Mouse (Mus musculus) left cerebral cortex, postnatal 36 days (tissue): Measurements from ENCODE around the gene Neurl1a. TPM values are rescaled to one million over a fixed set of nuclear protein-coding genes. Genes with fewer than 3 reads are reported as not detected.

Experiments used
- DNase-seq, 2 experiments: peaks; one replicate each; pipeline ENCODE4 v3.0.0; 2021 to 2022; ENCODE audit warnings: low spot score in 2 of 2, mixed read lengths in 1 of 2
- intact Hi-C: fragments of 180-260 bp; cut with DNase I; formaldehyde crosslinking; loops from one replicate; pipeline ENCODE4 v1.15.1; 2025
- total RNA-seq, 2 experiments: library from RNA; stranded (reverse); gene quantifications; 2 replicates each; pipeline ENCODE4 v1.2.3; 2021

The Neurl1a gene
- total RNA-seq, 2 experiments from 2014 or later = 201 to 207 TPM

DNA sequence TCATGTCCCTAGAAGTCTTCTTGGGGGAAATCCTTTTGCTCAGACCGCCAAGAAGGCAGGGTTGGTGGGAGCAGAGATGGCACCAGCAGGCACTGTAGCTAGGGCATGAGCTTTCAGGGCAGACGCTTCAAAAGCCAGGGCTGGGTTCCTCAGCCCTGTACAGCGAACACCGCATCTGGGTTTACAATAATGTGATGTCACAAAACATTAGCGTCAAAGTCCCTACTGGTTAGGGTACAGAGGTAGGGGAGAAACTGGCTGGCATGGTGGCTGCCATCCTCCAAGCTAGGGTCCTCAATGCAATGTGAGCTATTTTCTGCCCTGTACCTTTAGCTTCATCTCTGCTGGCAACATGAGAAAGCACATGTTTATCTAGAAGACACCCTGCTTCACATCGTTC lies 24.4 kb downstream of the Neurl1a start:
- intact Hi-C loops = no loop called here

DNA sequence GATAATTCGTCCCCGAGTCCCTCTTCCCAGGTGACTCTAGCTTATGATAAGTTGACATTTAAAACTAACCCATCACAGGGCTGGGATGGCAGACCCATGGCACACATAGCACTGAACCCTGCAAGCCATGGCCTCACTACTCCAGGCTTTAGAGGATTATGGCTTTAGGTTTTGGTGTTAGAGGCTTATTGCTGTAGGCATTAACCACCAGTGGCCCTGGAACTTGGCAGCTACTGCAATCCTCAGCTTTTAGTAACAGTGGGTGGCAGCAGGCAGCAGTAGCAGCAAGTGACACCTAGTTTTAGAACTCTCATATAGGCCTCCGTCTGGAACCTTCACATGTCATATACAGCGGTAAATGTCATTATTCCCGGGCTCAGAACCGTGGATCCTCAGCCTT lies 26.0 kb downstream of the Neurl1a start:
- intact Hi-C loops = no loop called here
- peak; percentile 54 to 59 for DNase-seq

More for the DNA sequence above, 24.4 kb downstream of the Neurl1a start:
- DNase-seq = no peak

DNA sequence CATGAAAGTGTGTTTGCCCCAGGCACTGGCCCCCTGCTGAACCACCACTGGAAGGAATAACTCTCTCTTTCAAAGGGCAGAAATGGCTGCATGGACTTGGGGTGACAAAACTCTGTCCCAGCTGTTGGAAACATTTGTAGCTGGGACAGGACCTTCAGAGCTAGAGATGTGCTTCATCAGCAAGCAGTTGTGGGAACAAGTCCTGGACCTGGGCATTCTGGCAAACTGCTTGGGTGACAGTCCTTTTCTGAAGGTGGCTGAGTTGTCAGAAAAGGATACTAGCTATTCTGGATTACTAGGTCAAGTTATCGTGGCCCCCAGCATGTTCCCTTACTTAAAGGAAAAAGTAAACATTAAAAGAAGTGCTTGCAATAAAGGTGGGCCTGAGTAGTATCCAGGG lies 27.5 kb downstream of the Neurl1a start:
- DNase-seq = no peak
- intact Hi-C loops = no loop called here

DNA sequence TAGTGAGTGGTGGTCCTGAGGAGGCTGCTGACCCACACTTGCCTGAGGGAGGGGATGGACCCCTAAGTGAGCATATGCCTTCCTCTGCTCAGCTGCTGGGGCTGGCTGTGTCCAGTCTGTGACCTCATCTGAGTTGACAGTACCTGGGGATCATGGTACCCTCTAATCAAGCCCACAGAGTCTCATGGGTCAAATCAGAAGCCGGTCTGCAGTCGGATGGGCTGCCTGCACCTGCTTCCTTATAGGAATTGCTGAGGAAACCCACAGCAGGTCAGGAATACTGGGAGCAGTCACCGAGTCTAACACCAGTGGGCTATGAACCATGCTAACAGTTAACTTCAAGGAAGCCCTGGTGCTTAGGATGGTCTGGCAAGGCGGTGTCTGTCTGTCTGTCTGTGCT lies 31.8 kb downstream of the Neurl1a start:
- intact Hi-C loops = no loop called here

DNA sequence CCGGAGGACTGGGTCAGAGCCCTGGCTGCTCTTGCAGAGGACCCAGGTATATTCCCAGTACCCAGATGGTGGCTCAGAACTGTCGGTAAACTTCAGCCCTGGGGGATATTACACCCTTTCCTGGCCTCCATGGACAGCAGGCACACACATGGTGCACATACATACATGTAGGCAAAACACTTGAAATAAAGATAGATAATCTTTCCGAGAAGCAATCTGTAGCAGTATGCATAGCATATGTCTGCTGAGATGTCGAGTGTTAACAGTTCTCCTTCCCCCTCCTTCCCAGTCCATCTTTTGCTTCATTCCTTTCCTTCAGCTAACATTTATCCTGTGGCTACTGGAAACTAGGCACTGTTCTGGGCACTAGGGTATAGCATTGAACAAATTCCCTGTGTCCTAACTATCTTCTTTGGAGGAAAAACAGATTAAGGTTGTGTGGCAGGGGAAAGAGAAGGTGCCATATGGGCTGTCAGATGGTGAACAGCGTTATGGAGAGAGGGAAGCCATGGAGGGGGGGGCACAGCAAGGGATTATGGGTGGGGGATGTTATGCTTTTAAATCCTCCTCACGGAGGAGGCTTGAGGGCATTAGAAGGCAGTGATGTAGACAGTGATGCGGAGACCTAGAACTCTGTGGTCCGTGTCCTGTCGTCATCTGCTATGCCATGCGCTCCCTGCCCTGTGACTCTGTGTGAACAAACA lies 33.1 kb downstream of the Neurl1a start:
- intact Hi-C loops = no loop called here
- DNase-seq = peak; percentile 39 to 41

More for the DNA sequence above, 31.8 kb downstream of the Neurl1a start:
- DNase-seq = no peak

DNA sequence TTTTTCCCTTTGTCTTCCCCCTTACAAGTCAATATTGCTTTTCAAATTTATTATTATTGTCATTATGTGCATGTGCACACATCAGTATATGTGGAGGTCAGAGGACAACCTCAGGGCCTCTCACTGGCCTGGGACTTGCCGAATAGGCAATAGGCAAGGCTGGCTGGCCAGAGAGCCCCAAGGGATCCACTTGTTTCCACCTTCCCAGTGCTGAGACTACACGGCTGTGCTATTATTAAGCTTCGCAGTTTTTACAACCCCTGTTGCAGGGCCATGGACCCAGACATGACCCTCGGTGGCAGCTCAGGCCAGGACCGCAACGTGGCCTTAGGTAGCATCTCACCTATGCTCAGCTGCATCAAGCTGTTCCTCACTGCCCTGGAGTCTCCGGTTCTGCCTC lies 33.8 kb downstream of the Neurl1a start:
- no peak for DNase-seq
- intact Hi-C loops = no loop called here

DNA sequence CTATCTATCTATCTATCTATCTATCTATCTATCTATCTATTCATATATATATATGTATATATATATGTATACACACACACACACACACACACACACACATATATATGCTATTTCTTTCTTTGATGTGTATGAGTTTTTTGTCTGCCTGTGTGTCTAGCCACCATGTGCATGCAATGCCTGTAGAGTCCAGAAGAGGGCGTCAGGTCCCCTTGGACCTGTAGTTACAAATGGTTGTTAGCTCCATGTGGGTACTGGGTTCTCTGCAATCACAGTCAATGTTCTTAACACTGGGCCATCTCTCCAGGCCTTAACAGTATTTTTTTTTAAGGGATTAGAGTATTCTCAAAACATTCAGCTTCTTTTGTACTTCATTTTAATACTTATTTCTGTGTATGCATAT lies 34.9 kb downstream of the Neurl1a start:
- DNase-seq = no peak
- intact Hi-C loops = no loop called here

DNA sequence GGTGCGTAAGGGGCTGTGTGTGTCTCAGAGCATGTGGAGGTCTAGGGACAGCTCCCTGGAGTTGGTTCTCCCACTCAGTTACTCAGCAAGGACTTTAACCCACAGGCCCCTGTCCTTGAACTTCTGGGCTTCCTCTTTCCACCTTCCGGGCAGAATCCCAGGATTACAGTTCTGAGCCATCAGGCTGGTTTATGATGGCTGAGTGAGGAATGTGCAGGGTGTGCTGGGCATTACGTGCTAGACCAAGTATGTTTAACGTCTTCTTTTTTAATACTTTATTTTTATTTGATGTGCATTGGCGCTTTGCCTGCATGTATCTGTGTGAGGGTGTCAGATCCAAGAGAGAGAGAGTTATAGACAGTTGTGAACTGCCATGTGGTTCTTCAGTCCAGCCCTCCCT lies 38.1 kb downstream of the Neurl1a start:
- intact Hi-C loops = no loop called here
- no peak for DNase-seq

DNA sequence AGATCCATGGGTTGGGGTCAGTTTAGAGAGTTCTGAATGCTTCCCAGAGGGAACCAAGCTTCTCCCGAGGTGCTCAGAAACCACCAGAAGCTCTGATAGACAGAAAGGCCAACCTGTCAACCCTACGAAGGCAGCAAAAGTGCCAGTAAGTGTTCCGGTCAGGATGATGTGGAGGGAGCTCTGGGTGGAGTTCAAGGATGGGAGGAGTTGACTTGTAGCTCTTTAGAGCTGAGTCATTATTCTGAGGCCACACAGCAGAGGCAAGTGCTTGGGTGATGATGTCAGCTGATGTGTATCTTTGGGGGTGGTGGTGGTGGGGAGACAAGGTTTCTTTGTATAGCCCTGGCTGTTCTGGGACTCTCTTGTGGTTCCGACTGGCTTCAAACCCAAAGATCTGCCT lies 41.0 kb downstream of the Neurl1a start:
- DNase-seq = no peak
- intact Hi-C loops = loop anchor here (5.0 kb wide), 1 partner anchor 42 kb away; the partner anchor contains the start of gene Neurl1a

DNA sequence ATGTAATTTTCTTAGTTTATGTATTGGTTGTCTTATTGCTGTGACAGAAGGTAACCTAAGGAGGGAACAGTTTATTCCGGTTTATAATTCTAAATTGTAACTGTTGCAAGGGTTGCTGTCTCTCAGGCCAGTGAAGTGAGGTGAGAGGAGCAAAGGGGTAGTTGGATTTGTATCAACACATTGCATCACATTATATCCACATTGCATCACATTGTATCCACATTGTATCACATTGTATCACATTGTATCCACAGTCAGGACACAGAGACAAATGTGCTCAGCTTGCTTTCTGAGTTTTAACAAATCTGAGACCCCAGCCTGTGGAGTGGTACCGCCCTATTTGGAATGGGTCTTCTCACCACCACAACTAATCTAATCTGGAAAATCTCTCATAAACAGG lies 41.6 kb downstream of the Neurl1a start:
- intact Hi-C loops = loop anchor here (5.0 kb wide), 1 partner anchor 43 kb away; the partner anchor contains the start of gene Neurl1a
- DNase-seq = no peak

DNA sequence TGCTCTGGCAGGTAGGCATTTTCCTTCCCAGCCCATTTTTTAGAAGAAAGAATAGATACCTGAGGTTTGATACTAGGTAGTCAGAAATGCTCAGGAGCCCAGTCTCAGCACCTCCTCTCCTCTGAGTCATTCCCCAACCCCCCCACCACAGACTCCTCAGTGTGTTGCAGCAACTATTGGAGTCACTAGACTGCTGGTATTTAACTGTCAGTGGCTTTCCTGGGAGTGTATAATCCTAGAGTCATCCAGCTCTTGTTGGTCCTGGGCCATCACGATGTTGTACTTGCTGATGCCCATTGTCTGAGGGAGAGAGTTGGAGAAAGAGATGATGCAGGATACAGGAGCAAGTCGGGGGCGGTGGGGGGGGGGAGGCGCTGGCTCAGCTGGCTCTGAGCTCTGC lies 42.4 kb downstream of the Neurl1a start:
- DNase-seq = no peak
- intact Hi-C loops = loop anchor here (5.0 kb wide), 1 partner anchor 44 kb away; the partner anchor contains the start of gene Neurl1a

DNA sequence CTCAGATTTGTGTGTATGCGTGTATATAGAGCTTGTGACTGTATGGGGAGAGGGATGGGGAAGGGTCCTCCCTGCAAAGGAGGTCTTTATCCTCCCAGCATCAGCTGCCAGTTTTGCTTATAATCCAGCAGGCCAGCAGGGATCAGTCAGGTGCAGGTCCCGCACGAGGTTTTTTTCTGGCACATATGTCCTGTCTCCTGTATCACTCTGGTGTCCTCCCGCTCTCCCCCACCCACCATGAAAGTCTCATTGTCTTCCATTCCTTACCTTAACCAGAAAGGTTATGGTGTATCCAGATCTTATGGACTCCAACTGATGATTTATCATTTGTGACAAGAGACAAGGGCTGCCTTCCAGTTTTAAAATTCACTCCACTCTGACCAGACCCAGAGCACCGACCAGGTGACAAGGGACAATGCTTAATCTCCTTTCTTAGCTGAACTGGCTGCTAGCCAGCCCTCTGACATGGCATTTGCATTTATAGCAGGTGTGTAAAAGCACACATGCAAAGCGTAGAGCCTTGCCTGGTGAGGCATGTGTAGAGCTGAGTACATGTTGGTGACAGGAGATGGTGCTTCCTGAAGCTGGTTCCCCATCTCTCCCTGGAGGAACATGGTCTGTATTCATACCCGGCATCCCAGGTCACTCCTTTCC lies 43.0 kb downstream of the Neurl1a start:
- intact Hi-C loops = loop anchor here (5.0 kb wide), 1 partner anchor 44 kb away; the partner anchor contains the start of gene Neurl1a
- no peak for DNase-seq

DNA sequence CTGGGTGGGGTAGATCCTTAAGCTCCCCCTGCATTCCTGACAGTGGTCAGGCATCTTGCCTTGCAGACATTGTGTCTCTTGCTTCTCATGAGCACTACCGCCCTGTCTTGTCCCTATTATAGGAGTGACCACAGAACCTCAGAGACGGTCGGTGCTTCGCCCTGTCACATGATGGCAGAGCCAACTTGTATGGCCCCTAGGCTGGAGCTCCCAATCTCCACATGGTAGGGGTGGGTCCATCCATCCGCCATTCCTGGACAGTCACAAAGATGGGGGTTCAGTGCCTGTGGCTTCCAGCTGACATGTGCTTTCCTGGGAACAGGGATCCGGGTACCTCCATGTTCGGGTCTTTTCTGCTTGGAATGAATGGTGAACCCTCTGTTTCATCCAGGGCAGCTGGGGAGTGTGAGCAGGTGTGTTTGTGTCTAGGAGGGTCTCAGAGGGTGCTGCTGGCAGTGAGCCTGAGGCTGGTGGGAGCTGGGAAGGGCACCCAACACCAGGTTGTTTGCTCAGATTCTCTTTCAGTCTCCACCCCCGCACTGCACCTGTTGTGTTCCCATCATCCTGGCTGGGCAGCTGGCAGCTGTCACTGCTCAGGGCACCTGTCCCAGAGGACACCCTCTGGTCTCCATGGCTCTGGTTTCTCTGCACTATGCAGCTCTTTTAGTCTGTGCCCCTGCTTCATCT lies 43.7 kb downstream of the Neurl1a start:
- intact Hi-C loops = loop anchor here (5.0 kb wide), 1 partner anchor 45 kb away; the partner anchor contains the start of gene Neurl1a
- DNase-seq = no peak

DNA sequence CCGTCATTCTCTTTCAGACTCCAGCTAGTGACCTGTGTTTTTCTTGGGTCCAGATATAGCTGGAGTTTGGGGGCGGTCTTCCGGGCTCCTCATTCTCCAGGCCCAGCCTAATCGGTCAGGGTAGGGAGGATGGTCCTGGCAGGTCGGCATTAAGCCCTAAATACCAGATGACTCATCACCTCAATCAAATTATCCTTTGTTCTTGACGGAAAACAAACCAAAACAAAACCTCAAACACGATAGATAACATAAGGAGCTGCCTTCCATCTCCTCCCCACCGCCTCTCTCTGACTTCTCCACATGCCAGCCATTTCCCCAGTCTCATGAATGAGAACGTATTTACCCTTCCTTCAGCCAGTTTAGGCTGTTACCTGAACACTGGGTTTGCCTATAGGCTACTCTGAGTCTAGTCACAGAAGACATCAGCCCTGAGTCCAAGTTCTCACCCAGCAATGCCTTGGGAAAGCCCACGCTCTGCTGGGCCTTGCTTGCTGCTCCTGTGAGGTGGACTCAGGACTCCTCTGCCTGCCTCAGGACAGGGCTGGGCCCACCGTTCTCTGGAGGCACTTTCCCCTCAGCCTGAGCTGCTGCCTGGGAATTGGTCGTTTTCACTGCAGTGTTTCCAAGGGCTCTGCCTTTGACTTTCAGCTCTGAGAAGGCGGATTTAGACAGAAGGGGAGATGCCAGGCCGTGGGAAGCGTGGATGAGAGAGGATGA lies 44.4 kb downstream of the Neurl1a start:
- intact Hi-C loops = loop anchor here (5.0 kb wide), 1 partner anchor 46 kb away; the partner anchor contains the start of gene Neurl1a
- DNase-seq = no peak

DNA sequence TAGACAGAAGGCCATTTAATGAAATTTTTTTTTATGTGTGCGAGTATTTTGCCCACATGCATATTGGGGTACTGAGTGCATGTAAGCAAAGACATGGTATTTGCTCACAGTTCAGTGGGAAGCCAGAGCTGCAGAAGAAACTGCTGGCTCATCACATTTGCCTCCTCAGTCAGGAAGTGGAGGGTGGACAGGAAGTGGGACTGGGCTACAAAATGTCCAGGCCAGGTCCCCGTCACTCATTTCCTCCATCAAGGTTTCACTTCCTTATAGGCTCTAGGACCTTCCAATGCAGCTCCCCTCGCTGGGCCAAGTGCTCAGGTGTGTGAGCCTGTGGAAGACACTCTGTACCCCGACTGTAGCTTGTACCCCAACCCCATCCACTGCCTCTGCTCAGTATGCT lies 46.1 kb downstream of the Neurl1a start:
- DNase-seq = no peak
- intact Hi-C loops = loop anchor here (5.0 kb wide), 1 partner anchor 47 kb away; the partner anchor contains the start of gene Neurl1a

DNA sequence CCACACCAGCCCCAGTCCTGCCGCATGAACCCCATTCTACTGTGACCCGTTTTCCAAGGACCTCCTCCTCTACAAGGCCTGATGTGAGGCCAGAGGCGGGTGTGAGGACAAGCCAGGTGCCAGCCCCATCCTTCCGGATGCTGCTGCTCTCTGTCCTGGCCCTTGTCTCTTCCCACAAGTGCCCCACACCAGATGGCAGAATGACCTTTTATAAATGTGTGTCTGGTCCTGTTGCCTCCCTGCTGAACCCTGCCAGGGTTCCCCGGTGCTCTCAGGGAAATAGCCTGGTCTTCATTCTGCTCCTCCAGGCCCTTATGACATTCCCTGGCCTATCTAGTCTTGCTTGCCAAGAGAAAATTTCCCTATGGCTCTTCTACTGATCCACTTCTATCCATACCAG lies 47.2 kb downstream of the Neurl1a start:
- no peak for DNase-seq
- intact Hi-C loops = no loop called here

DNA sequence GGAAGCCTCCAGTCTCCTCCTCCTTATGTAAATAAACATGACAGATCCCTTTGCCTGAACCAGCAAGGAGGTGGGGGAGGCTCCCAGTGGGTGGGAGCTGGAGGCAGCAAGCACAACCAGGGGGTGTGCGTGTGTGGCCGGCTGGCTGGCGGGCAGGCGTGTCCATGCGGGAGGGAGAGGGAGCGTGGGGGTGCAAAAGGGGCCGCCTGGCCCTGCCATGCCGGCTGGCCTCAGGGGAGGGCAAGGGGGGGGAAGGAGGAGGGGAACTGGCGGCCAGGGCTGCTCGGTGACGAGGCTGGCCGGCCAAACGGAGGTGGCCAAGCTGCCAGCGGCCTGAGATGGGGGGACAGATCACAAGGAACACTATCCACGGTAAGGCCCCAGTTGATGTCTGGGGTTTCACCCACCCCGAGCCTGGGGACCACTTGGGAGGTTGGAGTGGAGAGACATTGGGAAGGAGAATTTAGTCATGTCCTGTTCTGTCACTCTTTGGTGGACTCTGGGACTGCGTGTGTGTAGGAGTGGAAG lies 50.2 kb downstream of the Neurl1a start:
- peak; percentile 64 to 74 for DNase-seq
- intact Hi-C loops = no loop called here

DNA sequence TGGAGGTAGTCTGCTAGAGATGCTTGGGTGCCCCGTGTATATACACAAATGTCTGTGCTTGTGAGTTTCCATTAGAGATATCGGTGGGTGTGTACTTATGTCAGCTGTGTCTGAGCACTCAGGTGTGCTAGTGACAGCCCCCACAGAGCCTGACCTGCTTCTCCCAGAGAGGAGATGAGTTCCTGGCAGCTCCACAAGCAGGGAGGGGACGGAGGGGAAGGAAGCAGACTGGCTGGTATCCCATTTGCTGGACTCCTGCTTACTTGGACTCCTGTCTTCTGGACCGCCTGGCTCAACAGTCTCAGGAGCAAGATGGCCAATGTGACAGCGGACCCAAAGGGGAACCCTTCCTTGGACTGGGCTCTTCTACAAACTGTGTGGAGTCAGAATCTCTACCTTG lies 50.8 kb downstream of the Neurl1a start:
- intact Hi-C loops = no loop called here

DNA sequence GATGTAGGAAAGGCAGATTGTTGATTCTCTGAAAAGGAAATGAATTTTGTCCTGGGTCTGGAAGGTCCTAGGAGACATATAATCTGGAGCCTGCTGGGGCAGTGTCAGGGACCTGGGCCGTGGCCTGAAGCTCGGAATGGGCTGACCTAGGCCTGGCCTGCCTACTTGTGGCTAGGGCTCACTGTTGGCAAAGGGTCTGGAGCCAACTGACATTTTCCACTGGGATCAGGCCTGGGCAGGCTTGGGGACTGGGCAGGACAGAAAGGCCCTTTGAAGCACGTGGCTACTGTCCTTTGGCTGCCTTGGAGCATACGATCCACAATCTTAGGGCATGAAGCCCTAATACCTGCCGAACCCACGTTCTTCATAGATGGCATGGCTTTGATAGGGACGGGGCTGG lies 51.5 kb downstream of the Neurl1a start:
- DNase-seq = no peak
- intact Hi-C loops = no loop called here

More for the DNA sequence above, 50.8 kb downstream of the Neurl1a start:
- DNase-seq = no peak
